Comparison of ENCODE assay signal across 18 mouse cellular contexts in the genomic region with DNA sequence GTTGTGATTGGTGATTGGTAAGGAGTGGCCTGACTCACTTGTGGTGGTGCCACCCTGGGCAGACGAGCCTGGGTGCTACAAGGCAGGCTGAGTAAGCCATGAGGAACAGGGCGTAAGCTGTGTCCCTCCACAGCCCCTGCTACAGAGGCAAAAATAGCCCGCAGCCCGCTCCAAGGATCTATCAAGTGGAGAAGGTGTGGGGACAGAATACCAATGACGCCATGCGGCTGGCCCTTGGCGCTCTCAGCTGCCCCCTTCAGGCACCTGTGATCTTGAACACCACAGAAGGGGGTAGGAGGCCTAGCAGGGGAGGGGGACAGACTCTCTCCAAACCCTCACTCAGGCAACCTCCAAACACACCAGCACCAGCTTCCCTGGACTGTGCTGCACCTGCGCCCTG. TPM values are rescaled to one million over a fixed set of nuclear protein-coding genes. Genes with fewer than 3 reads are reported as not detected.
A peak's percentile ranks its signal among the peaks of the same experiment; 100 is the strongest.
DNase-seq lines count a peak whose midpoint lies in the region; ATAC-seq and TF ChIP-seq lines count a peak whose summit lies in the region.
"Had no signal": no experiment of that assay in that cellular context is flagged by ENCODE, and none has a peak within 500 bp of the region (broad histone marks: within the 10 kb centered on the region; RNA-seq: fewer than 3 reads in every experiment).

No protein-coding gene starts in this region.

- H3K9ac ChIP-seq in hindbrain, postnatal 0 days (replicated peaks; ENCODE audit: low read length): no peak overlapping the region
- no peak overlapping the region for H3K9ac ChIP-seq in hindbrain, embryonic 16.5 days (ENCODE audit: low read depth, low read length)
- no peak overlapping the region for H3K9ac ChIP-seq in heart, embryonic 14.5 days (ENCODE audit: low read length)
- H3K9ac ChIP-seq: hindbrain, embryonic 14.5 days; limb, embryonic 12.5 days; liver, postnatal 0 days had no signal

- H3K27ac ChIP-seq in hindbrain, postnatal 0 days: no peak overlapping the region
- H3K27ac ChIP-seq in hindbrain, embryonic 16.5 days (ENCODE audit: low read depth, low read length): no peak overlapping the region
- H3K27ac ChIP-seq in heart, embryonic 14.5 days (replicated peaks in 1 of 2; ENCODE audit: control insufficient read depth in 1 of 2, insufficient read depth in 1 of 2, low read depth in 2 of 2, low read length in 2 of 2): peak overlapping the region; percentile 71 to 92
- H3K27ac ChIP-seq: hindbrain, embryonic 14.5 days; limb, embryonic 12.5 days had no signal

- H3K36me3 ChIP-seq in hindbrain, postnatal 0 days (ENCODE audit: insufficient read depth, low read length): peaks cover 49% of the 10 kb centered on the region
- H3K36me3 ChIP-seq in hindbrain, embryonic 16.5 days (ENCODE audit: control insufficient read depth, insufficient read depth, low read length): peaks cover 12% of the 10 kb centered on the region
- H3K36me3 ChIP-seq in heart, embryonic 14.5 days (ENCODE audit: control insufficient read depth, insufficient read depth, low read length): peaks cover 68% of the 10 kb centered on the region

- H3K4me2 ChIP-seq in hindbrain, postnatal 0 days (ENCODE audit: low read depth, low read length): no peak overlapping the region
- no peak overlapping the region for H3K4me2 ChIP-seq in hindbrain, embryonic 16.5 days (ENCODE audit: low read length)
- H3K4me2 ChIP-seq in heart, embryonic 14.5 days (ENCODE audit: low read length): no peak overlapping the region; the same call in 1 of the 2 replicates
- H3K4me2 ChIP-seq: hindbrain, embryonic 14.5 days; limb, embryonic 12.5 days had no signal

- H3K9me3 ChIP-seq in hindbrain, postnatal 0 days (ENCODE audit: low read length): no peaks in the 10 kb centered on the region
- H3K9me3 ChIP-seq in hindbrain, embryonic 16.5 days (ENCODE audit: control insufficient read depth, low read length): no peaks in the 10 kb centered on the region
- H3K9me3 ChIP-seq in heart, embryonic 14.5 days (ENCODE audit: control insufficient read depth, low read length): no peaks in the 10 kb centered on the region
- H3K9me3 ChIP-seq: G1E; limb, embryonic 12.5 days had no signal

- DNase-seq in hindbrain, postnatal 0 days (ENCODE audit: low spot score): no peak
- DNase-seq in right cerebral cortex, postnatal 4 days: peak; percentile 25
- no peak for DNase-seq in right cerebral cortex, adult 18-20 months
- no peak for DNase-seq in frontal cortex, postnatal 36 days (ENCODE audit: low spot score in 2 of 2)
- no peak for DNase-seq in retina, postnatal 1 day
- DNase-seq: adrenal gland, postnatal 36 days; B cell, adult 2 months; cerebellum, postnatal 25 days; kidney, adult 2 months; kidney, postnatal 36 days; liver, postnatal 0 days; lung, postnatal 4 days; thymus, postnatal 25 days had no signal

- H3K4me3 ChIP-seq in hindbrain, postnatal 0 days (ENCODE audit: low read length): no peak overlapping the region
- H3K4me3 ChIP-seq in hindbrain, embryonic 16.5 days (ENCODE audit: low read length): no peak overlapping the region
- H3K4me3 ChIP-seq in heart, embryonic 14.5 days (ENCODE audit: control insufficient read depth in 1 of 2, insufficient read depth in 1 of 2, low read depth in 1 of 2, low read length in 2 of 2): no peak overlapping the region
- H3K4me3 ChIP-seq: limb, embryonic 12.5 days had no signal

- ATAC-seq in hindbrain, postnatal 0 days: no peak
- ATAC-seq in hindbrain, embryonic 16.5 days: no peak
- ATAC-seq in heart, embryonic 14.5 days (ENCODE audit: insufficient number of reproducible peaks, insufficient read depth, low FRiP score, low read depth): peak; percentile 72

- 69% methylated on average over 8 of the region's 8 CpGs for WGBS in hindbrain, postnatal 0 days
- WGBS in hindbrain, embryonic 16.5 days: 75% methylated on average over 8 of the region's 8 CpGs
- 36% methylated on average over 8 of the region's 8 CpGs for WGBS in heart, embryonic 14.5 days

- H3K27me3 ChIP-seq in hindbrain, postnatal 0 days (ENCODE audit: insufficient read depth, low read length): no peaks in the 10 kb centered on the region
- no peaks in the 10 kb centered on the region for H3K27me3 ChIP-seq in hindbrain, embryonic 16.5 days (replicated peaks; ENCODE audit: control insufficient read depth, insufficient read depth, low read length)
- H3K27me3 ChIP-seq in heart, embryonic 14.5 days (ENCODE audit: control insufficient read depth, insufficient read depth, low read length): no peaks in the 10 kb centered on the region
- H3K27me3 ChIP-seq: limb, embryonic 12.5 days had no signal

- H3K4me1 ChIP-seq in hindbrain, postnatal 0 days (ENCODE audit: insufficient read depth, low read length): no peaks in the 10 kb centered on the region
- no peaks in the 10 kb centered on the region for H3K4me1 ChIP-seq in hindbrain, embryonic 16.5 days (ENCODE audit: control insufficient read depth, insufficient read depth, low read depth, low read length)
- peaks cover 21 to 28% of the 10 kb centered on the region in 2 experiments for H3K4me1 ChIP-seq in heart, embryonic 14.5 days (ENCODE audit: control insufficient read depth in 2 of 2, insufficient read depth in 2 of 2, low read length in 2 of 2)
- H3K4me1 ChIP-seq: limb, embryonic 12.5 days had no signal

- TF ChIP-seq CTCF in hindbrain, postnatal 0 days (IDR thresholded peaks at IDR 0.05; ENCODE audit: low read depth): 0 out of 2 replicates have a peak, but pooled peaks have one; percentile 19

RNA-seq across cellular contexts. Expression of gene Mad1l1, which starts 15.3 kb away (rescaled TPM):
- 18.6 and 29.1 TPM in 2 replicates for total RNA-seq in hindbrain, postnatal 0 days (2014; rRNA removed)
- 27.2 and 30.9 TPM in 2 replicates for polyA plus RNA-seq in hindbrain, postnatal 0 days (2015; fragmentation: Nextera tagmentation; extraction: Ambion mirVana)
- polyA plus RNA-seq in hindbrain, embryonic 16.5 days (2015; fragmentation: Nextera tagmentation; extraction: Ambion mirVana): 32.2 and 32.5 TPM in 2 replicates
- polyA plus RNA-seq in heart, embryonic 14.5 days (2014; fragmentation: Nextera tagmentation; extraction: Ambion mirVana): 20.5 and 21.9 TPM in 2 replicates

RNA-seq across cellular contexts. Expression of gene Nudt1, which starts 15.4 kb away (rescaled TPM):
- 7.5 and 8.7 TPM in 2 replicates for total RNA-seq in hindbrain, postnatal 0 days (2014; rRNA removed)
- 19.7 and 21.4 TPM in 2 replicates for polyA plus RNA-seq in hindbrain, postnatal 0 days (2015; fragmentation: Nextera tagmentation; extraction: Ambion mirVana)
- 21.5 and 27.0 TPM in 2 replicates for polyA plus RNA-seq in hindbrain, embryonic 16.5 days (2015; fragmentation: Nextera tagmentation; extraction: Ambion mirVana)
- 22.2 and 22.7 TPM in 2 replicates for polyA plus RNA-seq in heart, embryonic 14.5 days (2014; fragmentation: Nextera tagmentation; extraction: Ambion mirVana)

RNA-seq across cellular contexts. Expression of gene Mrm2, which starts 25.7 kb away (rescaled TPM):
- 14.5 and 15.6 TPM in 2 replicates for total RNA-seq in hindbrain, postnatal 0 days (2014; rRNA removed)
- polyA plus RNA-seq in hindbrain, postnatal 0 days (2015; fragmentation: Nextera tagmentation; extraction: Ambion mirVana): 15.0 and 15.8 TPM in 2 replicates
- polyA plus RNA-seq in hindbrain, embryonic 16.5 days (2015; fragmentation: Nextera tagmentation; extraction: Ambion mirVana): 22.5 and 23.3 TPM in 2 replicates
- polyA plus RNA-seq in heart, embryonic 14.5 days (2014; fragmentation: Nextera tagmentation; extraction: Ambion mirVana): 14.7 and 16.0 TPM in 2 replicates

Comparison
In these comparisons a context has a peak if more than half of its experiments do, and no peak if none do; other contexts are left out.
1. H3K27ac ChIP-seq: peak in heart, embryonic 14.5 days (2 of 2); none in hindbrain, postnatal 0 days (single experiment) and hindbrain, embryonic 16.5 days (single experiment).